Mouse (Mus musculus) heart, adult 2 months (tissue): Measurements from ENCODE around the gene Rgl2. TPM values are rescaled to one million over a fixed set of nuclear protein-coding genes. Genes with fewer than 3 reads are reported as not detected.

ENCODE experiments used
- DNase-seq, 2 experiments: peaks; one replicate each; pipeline ENCODE4 v3.0.0; 2021
- H3K27ac ChIP-seq: fragments of 200-600 bp; 2 replicates; pipeline ENCODE4 v1.8.1; 2022
- H3K27me3 ChIP-seq: fragments of 200-500 bp; 2 replicates; pipeline ENCODE4 v1.6.1; 2012; ENCODE audit warnings: mild to moderate bottlenecking, low read length, inconsistent platforms, mixed read lengths; ENCODE audit not compliant: control insufficient read depth, insufficient read depth
- H3K36me3 ChIP-seq: fragments of 200-500 bp; 2 replicates; pipeline ENCODE4 v1.6.1; 2012; ENCODE audit warnings: low read length, inconsistent platforms; ENCODE audit not compliant: control insufficient read depth, insufficient read depth
- H3K4me1 ChIP-seq: fragments of 200-500 bp; 2 replicates; pipeline ENCODE4 v1.6.1; 2011; ENCODE audit warnings: low read length; ENCODE audit not compliant: control insufficient read depth, insufficient read depth
- H3K4me3 ChIP-seq: fragments of 200-600 bp; 2 replicates; pipeline ENCODE4 v1.8.1; 2022
- H3K79me2 ChIP-seq: fragments of 200-500 bp; replicated peaks from 2 replicates; pipeline ENCODE4 v1.6.1; 2012; ENCODE audit warnings: mild to moderate bottlenecking, inconsistent platforms, low read length, moderate library complexity, mixed read lengths; ENCODE audit not compliant: control insufficient read depth, insufficient read depth
- H3K9ac ChIP-seq: fragments of 200-500 bp; 2 replicates; pipeline ENCODE4 v1.6.1; 2012; ENCODE audit warnings: low read depth, mild to moderate bottlenecking, control low read depth, inconsistent platforms, low read length, mixed read lengths
- CTCF ChIP-seq: fragments of 200-600 bp; IDR thresholded peaks from 2 replicates; pipeline ENCODE4 v1.8.1; 2022; ENCODE audit warnings: antibody characterized with exemption, mild to moderate bottlenecking, moderate library complexity
- EP300 ChIP-seq: fragments of 200-500 bp; IDR thresholded peaks from 2 replicates; pipeline ENCODE4 v1.6.1; 2011; ENCODE audit warnings: low read depth, low read length, control low read depth; ENCODE audit not compliant: insufficient read depth
- POLR2A ChIP-seq: fragments of 200-500 bp; IDR thresholded peaks from 2 replicates; pipeline ENCODE4 v1.6.1; 2011; ENCODE audit warnings: mild to moderate bottlenecking, low read depth, low read length, control low read depth; ENCODE audit not compliant: insufficient read depth
- WGBS: fragments of 180-500 bp; shearing (Covaris S2); methylation state at CpG from one replicate; pipeline ENCODE4 v1.1.7; 2018; 5-methylcytosine and 5-hydroxymethylcytosine counted together
- intact Hi-C: fragments of 180-260 bp; cut with DNase I; formaldehyde crosslinking; loops from one replicate; pipeline ENCODE4 v1.15.1; 2025
- polyA plus RNA-seq: library from polyadenylated mRNA; depleted of rRNA; stranded (reverse); fragments of >200 nt; gene quantifications from 2 replicates; pipeline ENCODE4 v1.2.3, GENCODE M21; 2012
- total RNA-seq, 2 experiments: library from RNA; stranded (reverse); gene quantifications; 2 replicates each; pipeline ENCODE4 v1.2.3; 2021

Rgl2 gene
- total and polyA plus RNA-seq, 3 experiments, result 33.2 to 89.1 (median 36.0) TPM

GRCm38 (mm10) chr17:33932970-33933369 lies 3.6 kb downstream of the Rgl2 start:
- WGBS, result 94% methylated on average over 15 of the region's 15 CpGs
- H3K36me3 ChIP-seq, result no peaks in the 10 kb centered on the region; the same call in 1 of the 2 replicates
- no peaks in the 10 kb centered on the region for H3K27me3 ChIP-seq
- no peaks in the 10 kb centered on the region for H3K79me2 ChIP-seq
- intact Hi-C loops, result no loop called here
- H3K4me3 ChIP-seq, result no peak overlapping the region
- no peak for DNase-seq
- no peak overlapping the region for H3K9ac ChIP-seq
- peaks cover 4% of the 10 kb centered on the region; the same call in 1 of the 2 replicates for H3K4me1 ChIP-seq
- no peak overlapping the region for H3K27ac ChIP-seq
- TF ChIP-seq CTCF (no peak), EP300 (no peak), POLR2A (no peak)

GRCm38 (mm10) chr17:33935422-33936055 lies 6.2 kb downstream of the Rgl2 start:
- 82% methylated on average over 21 of the region's 21 CpGs for WGBS
- no peak overlapping the region for H3K27ac ChIP-seq
- no peak overlapping the region for H3K4me3 ChIP-seq
- TF ChIP-seq EP300 (no peak), POLR2A (no peak), CTCF (no peak)
- intact Hi-C loops, result no loop called here
- H3K27me3 ChIP-seq, result no peaks in the 10 kb centered on the region
- no peaks in the 10 kb centered on the region for H3K79me2 ChIP-seq
- peaks cover 3% of the 10 kb centered on the region; the same call in 1 of the 2 replicates for H3K4me1 ChIP-seq
- H3K36me3 ChIP-seq, result no peaks in the 10 kb centered on the region
- no peak overlapping the region for H3K9ac ChIP-seq
- no peak for DNase-seq

GRCm38 (mm10) chr17:33936993-33937392 lies 7.7 kb downstream of the Rgl2 start:
- no peak overlapping the region for H3K4me3 ChIP-seq
- 86% methylated on average over 15 of the region's 15 CpGs for WGBS
- H3K79me2 ChIP-seq, result no peaks in the 10 kb centered on the region
- H3K27ac ChIP-seq, result no peak overlapping the region
- DNase-seq, result no peak
- peaks cover 3% of the 10 kb centered on the region; the same call in 1 of the 2 replicates for H3K4me1 ChIP-seq
- no peaks in the 10 kb centered on the region for H3K27me3 ChIP-seq
- no peak overlapping the region for H3K9ac ChIP-seq
- intact Hi-C loops, result no loop called here
- H3K36me3 ChIP-seq, result no peaks in the 10 kb centered on the region
- TF ChIP-seq EP300 (no peak), CTCF (no peak), POLR2A (no peak)

GRCm38 (mm10) chr17:33938783-33939182 lies 9.4 kb downstream of the Rgl2 start:
- no peak for TF ChIP-seq POLR2A
- TF ChIP-seq EP300, result no peak
- TF ChIP-seq CTCF, result no peak
- WGBS, result 70% methylated on average over 11 of the region's 11 CpGs
- intact Hi-C loops, result no loop called here
- no peaks in the 10 kb centered on the region for H3K36me3 ChIP-seq
- no peaks in the 10 kb centered on the region for H3K79me2 ChIP-seq
- H3K4me1 ChIP-seq, result peaks cover 3% of the 10 kb centered on the region; the same call in 1 of the 2 replicates
- no peak overlapping the region for H3K4me3 ChIP-seq
- DNase-seq, result no peak
- no peak overlapping the region for H3K27ac ChIP-seq
- no peak overlapping the region for H3K9ac ChIP-seq
- no peaks in the 10 kb centered on the region for H3K27me3 ChIP-seq

- intact Hi-C loops, result loop anchor here (1.0 kb wide), 3 partner anchors 11 to 15 kb away; partner anchors contain the start of genes B3galt4, Rgl2 and Vps52
- Histone ChIP-seq H3K79me2 (no peaks in the 10 kb centered on the region), H3K4me1 (peaks cover 3% of the 10 kb centered on the region; the same call in 1 of the 2 replicates), H3K9ac (peak within 1 kb of the TSS; percentile 92), H3K36me3 (no peaks in the 10 kb centered on the region), H3K4me3 (peak within 1 kb of the TSS; percentile 76), H3K27me3 (no peaks in the 10 kb centered on the region), H3K27ac (peak within 1 kb of the TSS; percentile 92)
- DNase-seq, result peak; percentile 90 to 92
- WGBS, result under 1% methylated on average over 36 of the region's 36 CpGs
- TF ChIP-seq POLR2A (peak; percentile 73), CTCF (no peak), EP300 (peak; percentile 14; the same call in 1 of the 2 replicates)
Measured at GRCm38 (mm10) chr17:33940206-33940805, 11.0 kb downstream of the Rgl2 start, which contains the start of the genes Pfdn6 and Wdr46. Pfdn6 (minus strand) TSS chr17:33940343. Wdr46 (plus strand) TSS chr17:33940660.
